Mouse (Mus musculus): ENCODE data around the gene Acsf3.

Gene Acsf3

DNA sequence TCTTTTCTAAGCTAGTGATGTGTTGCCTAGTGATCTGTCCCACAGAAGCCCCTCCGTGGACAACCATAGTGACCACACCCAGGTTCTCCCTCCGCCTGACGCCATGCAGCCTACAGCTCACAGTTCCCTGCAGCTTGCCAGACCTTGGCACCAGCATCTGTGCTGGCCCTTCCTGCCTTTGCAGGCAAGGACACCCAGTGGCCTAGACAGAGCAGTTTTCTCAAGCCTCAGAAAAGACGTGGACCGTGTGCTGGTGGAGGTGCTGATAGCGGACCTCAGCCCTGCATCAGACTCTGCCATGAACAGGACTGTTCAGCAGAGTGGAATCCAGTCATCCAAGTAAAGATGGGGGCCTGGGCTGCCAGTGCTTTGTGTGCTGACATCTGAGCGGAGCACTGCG, 35.1 kb downstream of the Acsf3 start:
- no peak for DNase-seq (ENCODE audit: low spot score in 2 of 2)

DNA sequence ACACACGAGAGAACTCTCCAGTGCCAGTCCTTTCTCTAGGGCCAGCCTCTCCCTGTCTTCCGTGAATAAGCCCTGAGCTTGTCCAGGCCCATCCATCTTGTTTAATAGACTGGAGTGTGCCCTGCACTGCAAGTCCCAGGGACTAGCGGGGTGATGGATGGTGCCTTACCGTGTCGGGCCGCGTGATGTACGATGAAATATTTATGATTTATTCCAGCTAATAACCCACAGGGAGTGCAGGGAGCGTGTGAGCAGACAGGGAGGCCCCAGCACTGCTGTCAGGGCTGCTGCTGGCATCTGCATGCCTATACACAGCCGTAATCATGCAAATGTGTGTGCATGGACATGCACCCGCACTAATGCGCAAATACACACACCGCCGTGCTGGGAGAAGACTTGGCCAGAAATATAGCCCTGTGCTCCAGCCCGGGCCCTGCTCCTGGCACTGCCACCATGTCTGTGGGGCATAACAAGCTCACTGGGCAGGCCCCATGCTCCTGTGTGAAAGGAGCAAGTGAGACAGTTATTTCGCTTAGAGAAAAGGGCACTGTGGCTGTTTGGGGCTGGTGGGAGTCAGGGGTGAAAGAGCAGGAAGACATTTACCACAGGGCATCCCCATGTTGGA, 36.7 kb downstream of the Acsf3 start:
- DNase-seq (ENCODE audit: low spot score in 2 of 2), result no peak

- DNase-seq (ENCODE audit: low spot score in 2 of 2), result peak in 1 of 2 experiments; percentile 33
These were observed 37.4 kb downstream of the Acsf3 start for GRCm38 (mm10) chr8:122812610-122813250.

GRCm38 (mm10) chr8:122814608-122815007, 39.3 kb downstream of the Acsf3 start:
- no peak for DNase-seq (ENCODE audit: low spot score in 2 of 2)

- no peak for DNase-seq (ENCODE audit: low spot score in 2 of 2)
These were observed 41.7 kb downstream of the Acsf3 start for GRCm38 (mm10) chr8:122816965-122817364.

- no peak for DNase-seq (ENCODE audit: low spot score in 2 of 2)
These were observed 42.6 kb downstream of the Acsf3 start for GRCm38 (mm10) chr8:122817724-122818496.

GRCm38 (mm10) chr8:122819776-122820175, 44.5 kb downstream of the Acsf3 start:
- no peak for DNase-seq (ENCODE audit: low spot score in 2 of 2)

- peak in 1 of 2 experiments; percentile 30 for DNase-seq (ENCODE audit: low spot score in 2 of 2)
These were observed 49.3 kb downstream of the Acsf3 start for GRCm38 (mm10) chr8:122824571-122824970.

DNA sequence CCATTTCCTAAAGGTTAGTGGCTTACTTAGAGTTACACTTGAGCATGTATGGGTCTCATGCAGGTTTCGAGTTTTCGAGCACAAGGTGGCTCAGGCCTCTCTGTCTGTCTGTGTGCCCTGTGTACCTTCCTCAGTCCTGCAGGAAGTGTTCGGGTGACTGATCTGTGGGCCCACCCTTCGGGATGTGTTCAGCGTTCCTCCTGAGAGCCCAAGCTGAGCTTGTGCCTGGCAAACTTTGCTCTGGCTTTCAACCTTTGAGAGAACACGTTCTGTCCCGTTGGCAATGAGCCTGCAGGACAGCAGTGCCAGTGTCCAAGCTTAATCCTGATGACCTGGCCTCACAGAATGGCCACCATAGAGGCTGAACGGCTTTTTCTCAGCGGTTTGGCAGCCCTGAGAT, 49.7 kb downstream of the Acsf3 start:
- DNase-seq (ENCODE audit: low spot score in 2 of 2), result no peak

- no peak for DNase-seq (ENCODE audit: low spot score in 2 of 2)
These were observed 50.1 kb downstream of the Acsf3 start for GRCm38 (mm10) chr8:122825408-122825807.

DNA sequence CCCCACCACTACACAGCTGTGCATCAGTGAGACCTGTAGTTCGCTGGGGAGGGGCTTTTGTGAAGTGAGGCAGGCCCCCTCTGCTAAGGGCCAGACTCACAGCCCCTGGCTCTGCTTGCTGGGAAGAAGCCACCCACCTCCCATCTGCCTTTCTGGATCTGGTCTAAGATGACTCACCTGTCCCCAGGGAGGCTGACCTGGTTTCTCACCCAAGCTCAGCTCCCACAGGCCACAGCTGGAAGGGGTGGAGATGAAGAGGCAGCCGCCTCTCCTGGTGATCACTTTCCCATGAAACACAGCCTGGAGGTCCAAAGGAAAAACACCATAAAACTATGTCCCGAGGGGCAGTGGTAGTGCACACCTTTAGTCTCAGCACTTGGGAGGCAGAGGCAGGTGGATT, 54.1 kb downstream of the Acsf3 start:
- no peak for DNase-seq (ENCODE audit: low spot score in 2 of 2)

DNA sequence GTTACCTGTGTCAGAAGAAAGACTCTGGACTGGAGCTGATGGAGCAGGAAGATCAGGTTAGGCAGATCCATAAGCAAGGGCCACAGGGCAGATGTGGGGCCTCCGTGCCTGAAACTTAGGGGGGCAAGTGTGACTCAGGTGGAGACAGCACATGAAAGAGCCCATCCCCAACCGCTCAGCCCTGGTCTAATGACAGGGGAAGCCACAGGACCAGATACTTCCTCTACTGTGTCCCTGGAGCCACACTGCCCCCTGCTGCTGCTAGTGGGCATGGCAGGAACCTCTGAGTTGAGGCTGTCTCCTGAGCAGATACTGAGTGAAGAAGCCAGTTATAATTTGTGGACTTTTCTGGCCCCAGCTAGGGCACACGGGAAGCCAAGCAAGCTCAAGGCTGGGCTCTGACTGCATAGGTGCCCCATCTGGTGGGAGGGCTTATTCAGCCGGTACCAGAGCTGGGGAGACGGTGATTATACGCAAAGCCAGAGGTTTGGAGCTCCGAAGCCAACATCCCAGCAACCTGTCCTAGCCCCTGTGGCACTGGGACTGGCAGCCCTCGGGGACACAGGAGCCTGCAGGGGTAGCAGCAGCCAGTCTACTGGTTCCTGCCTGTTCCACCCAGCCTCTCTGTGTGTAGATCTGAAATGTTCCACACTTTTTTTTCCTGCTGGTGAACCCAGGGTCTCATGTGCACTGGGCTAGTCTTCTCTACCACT, 55.2 kb downstream of the Acsf3 start:
- peak; percentile 90 to 98 for DNase-seq (ENCODE audit: low spot score in 2 of 2)

DNA sequence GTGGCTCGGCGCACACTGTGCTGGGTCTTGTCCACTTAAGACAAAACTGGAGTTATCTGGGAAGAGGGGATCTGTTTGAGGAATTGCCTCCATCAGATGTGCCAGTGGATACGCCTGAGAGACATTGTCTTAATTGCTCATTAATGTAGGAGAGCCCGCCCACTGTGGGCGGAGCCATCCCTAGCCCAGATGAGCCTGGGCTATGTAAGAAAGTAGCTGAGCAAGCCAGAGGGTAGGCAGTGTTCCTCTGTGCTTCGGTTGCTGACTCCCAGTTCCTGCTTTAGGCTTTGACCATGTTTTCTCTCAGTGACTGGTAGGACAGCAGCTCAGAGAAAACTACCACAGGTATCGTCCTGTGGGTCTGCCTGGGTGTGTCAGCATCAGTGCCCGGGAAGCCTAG, 59.1 kb downstream of the Acsf3 start:
- DNase-seq (ENCODE audit: low spot score in 2 of 2), result no peak

- DNase-seq (ENCODE audit: low spot score in 2 of 2), result peak; percentile 50 to 80
These were observed 59.7 kb downstream of the Acsf3 start for GRCm38 (mm10) chr8:122834971-122835370.

- no peak for DNase-seq (ENCODE audit: low spot score in 2 of 2)
These were observed 60.9 kb downstream of the Acsf3 start for GRCm38 (mm10) chr8:122836199-122836598.

DNA sequence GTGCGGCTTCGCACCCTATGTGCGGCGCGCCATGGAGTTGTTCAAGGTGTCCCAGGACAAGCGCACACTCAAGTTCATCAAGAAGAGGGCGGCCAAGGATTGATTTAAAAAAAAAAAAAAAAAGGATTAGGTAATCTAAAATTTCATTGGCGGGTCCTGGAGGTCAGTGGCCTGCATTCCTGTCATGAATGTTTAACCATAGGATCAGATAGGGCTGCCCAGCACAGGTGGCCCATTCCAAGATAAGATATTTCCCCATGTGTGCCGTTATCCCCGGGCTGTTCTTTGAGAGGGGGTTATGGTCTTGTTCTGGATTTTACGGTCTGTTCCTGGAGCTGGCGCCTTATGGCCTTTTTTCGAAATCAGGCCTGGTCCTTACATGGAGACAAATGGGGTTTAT, 61.4 kb downstream of the Acsf3 start:
- DNase-seq (ENCODE audit: low spot score in 2 of 2), result no peak

DNA sequence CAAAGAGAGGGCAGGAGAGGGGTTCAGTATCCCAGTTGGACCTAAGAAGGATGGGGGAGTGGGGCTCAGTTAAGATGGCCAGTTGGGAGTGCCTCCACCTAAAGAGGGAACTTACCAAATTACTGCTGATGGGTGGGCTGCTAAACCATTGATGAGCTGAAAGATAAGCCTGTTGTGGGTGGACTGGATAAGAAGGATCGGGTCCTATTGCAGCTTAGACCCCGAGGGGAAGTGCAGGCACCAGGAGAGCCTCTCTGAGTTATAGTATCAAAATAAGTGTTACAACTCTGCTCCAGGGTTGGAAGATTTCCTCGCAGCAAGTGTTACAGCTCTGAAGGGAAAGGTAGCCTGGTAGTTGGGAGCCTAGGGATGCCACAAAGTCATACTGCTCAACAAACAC, 68.9 kb downstream of the Acsf3 start:
- DNase-seq (ENCODE audit: low spot score in 2 of 2), result no peak

DNA sequence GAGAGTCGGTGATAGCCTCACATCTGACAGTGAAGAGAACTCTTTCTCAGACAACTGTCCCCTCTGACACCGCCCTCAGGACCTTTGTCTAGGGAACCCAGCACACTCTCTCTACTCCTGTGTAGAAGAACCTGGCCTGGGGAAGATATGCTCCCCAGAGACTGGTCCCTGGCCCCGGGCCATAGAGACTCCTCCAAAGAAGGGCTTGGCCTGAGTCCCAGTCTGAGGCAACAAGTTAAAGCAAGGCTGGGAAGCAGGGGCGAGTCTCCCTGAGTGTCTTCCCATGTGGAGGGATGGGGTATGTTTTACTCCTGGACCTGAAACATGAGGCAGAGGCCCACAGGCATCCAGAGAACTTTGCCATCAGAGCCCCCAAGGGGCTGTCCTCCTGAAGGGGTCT, 70.4 kb downstream of the Acsf3 start:
- DNase-seq (ENCODE audit: low spot score in 2 of 2), result no peak

DNA sequence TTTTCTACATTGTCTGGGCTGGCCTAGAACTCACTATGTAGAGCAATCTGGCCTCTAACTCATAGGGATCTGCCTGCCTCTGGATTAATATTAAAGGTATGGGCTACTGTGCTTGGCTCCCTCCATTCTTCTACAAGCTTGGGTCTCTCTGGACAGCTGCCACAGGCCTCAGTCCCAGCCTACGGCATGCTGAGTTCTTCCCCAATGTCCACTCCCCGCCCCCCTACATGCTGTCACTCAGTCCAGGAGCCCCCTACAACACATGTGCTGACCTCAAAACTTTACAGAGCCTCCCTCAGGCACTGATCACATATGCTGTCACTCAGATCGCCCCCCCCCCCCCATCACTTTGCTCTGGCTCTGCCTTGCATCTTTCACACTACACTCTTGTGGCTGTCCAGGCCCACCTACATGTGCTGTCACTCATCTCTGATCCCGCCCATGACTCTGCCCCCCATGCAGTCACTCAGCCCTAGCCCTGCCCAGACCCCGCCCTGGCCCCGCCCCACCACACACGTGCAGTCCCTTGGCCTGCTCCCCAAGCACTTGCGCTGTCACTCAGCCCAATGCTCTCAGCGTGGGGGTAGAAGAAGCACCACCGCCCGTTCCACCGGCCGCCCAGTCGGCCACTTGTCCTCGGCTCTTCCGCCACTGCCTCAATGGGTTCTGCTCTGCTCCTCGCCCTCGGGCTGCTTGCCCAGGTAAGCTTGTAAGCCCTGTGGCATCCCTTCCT, 72.7 kb downstream of the Acsf3 start, which contains the start of gene Cdh15:
Cdh15 (plus strand) TSS at position 138 of the 733 bp plus-strand sequence.
- peak; percentile 29 to 55 for DNase-seq (ENCODE audit: low spot score in 2 of 2)

DNA sequence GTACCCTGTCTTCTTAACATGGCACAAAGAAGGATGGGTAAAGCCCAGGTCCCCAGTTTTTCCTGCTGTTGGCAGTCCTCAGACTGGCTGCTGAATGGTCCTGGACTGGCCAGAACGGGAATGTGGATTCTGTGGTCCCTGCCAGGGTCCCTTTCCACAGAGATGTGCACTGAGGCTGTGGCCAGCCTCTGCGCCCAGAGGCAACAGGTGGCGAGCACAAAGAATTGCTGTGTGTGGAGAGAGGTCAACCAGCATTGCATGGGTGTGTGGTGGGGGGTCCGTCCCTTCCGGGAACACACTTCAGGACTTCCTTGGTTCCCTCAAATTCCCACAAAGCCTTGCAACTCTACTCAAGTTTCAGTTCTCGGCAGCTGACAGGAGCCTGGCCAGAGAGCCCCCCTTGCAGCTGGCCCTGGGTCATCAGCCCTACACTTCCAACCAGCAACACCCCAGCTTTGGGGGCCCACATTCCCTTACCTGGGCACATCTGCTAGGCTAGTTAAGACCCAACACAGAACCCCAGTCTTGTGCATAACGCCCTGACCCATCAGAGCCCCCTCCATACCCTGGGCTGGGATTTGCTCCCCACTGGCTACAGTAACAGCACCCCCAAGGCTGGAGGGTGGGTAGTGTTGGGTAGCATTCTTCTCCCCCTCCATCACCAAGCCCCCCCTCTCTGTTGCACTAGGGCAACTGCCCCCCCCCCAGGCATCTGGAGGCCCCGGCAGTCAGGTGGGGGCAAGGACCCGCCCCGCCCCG, 74.0 kb downstream of the Acsf3 start:
- DNase-seq (ENCODE audit: low spot score in 2 of 2), result no peak

Data from thymus, postnatal 10 days (tissue).